Mouse (Mus musculus) urinary bladder, postnatal 4 days (tissue): ENCODE results near the gene Fat4.

Source experiments
- DNase-seq, 2 experiments: peaks; one replicate each; pipeline ENCODE4 v3.0.0; 2021 to 2022; ENCODE audit warnings: low spot score in 2 of 2

Fat4 gene

GRCm38 (mm10) chr3:38907676-38908425 lies 21.1 kb downstream of the Fat4 start:
- no peak for DNase-seq

- no peak for DNase-seq
Measured at GRCm38 (mm10) chr3:38908426-38909111, 21.8 kb downstream of the Fat4 start.

- no peak for DNase-seq
Measured at GRCm38 (mm10) chr3:38912768-38913487, 26.2 kb downstream of the Fat4 start.

- no peak for DNase-seq
Measured at GRCm38 (mm10) chr3:38913488-38914105, 26.9 kb downstream of the Fat4 start.

GRCm38 (mm10) chr3:38918926-38919325 lies 32.2 kb downstream of the Fat4 start:
- no peak for DNase-seq

DNA sequence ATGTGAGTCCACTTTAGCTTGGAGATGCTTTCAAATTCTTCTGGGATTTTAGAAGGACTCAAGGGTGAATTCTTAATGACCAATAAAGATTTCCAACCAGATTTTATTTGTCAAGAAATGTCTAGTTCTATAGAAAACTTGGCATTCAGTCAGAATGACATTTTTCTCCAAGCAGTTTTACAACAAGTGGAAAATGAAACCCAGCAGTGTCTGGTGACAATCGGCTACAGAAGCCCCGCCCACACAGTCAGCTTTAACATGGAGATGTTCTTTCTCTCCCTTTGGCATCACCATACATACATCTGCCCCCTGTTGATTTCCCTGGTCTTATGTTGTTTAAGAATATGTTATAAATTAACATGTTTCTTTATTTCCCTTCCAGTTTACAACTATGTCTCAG lies 34.3 kb downstream of the Fat4 start:
- no peak for DNase-seq

DNA sequence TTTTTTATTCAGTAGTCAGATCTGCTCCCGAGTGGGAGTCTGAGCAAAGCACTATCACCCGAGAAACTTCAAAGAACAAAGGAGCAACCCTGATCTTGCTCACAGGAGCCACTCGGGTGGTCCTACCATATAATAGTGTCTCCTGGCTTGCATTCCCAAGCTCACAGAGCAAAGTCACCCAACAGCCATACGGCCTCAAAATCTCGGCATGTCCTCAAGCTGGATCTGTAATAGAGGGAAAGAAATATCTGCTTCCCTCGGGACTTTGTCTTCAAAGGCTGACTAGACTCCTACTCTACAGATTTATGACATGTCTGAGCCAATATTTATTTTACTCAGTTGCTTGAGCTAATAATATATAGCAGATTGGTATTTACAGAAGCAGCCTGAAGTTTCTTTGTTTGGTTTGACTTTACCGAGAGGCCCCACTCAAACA lies 36.5 kb downstream of the Fat4 start:
- DNase-seq: no peak

DNA sequence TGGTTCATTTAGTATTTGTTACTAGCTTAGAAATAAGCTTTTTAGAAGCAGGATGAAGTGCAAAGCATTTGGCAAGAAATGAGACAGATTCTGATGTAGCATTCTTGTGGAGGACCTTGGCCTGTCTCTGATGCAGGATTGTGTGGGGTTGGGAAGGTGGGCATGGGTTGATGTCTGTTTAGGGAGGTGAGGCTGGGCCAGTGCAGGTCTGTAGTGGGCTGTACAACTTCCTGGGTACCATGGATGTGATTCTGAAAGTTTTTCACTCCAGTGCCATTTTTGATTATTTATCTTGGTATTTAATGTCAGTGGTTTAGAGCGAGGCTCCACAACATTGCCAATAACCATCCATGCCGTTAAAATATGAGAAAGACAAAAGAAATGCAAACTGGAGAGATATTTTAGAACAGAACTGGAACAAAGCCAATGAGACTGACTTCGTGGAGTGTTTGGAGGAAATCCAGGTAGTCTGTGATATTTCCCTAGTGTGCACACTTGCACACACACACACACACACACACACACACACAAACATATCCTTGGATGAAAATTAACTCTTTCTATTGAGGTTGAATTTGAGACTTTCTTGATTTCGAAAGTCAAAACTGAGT lies 41.4 kb downstream of the Fat4 start:
- no peak for DNase-seq

GRCm38 (mm10) chr3:38928751-38929150 lies 42.0 kb downstream of the Fat4 start:
- DNase-seq: no peak

DNA sequence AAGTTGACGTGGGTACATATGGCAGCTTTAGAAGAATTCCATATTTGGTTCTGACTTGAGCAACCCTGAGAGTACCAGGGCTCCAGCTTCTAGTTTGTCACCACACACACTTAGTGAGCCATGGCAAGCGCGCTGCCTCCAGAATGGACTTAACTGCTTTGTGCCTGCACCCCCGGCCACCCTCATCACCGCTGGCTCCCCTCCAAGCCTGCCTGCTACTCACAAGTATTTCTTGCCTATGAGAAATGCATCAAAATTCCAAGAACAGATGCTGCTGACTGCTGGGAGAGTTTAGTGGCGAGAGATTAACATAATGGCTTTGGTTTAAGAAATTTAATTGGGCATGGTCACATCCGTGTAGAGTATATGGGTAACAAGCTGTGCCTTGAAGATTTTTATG lies 48.0 kb downstream of the Fat4 start:
- DNase-seq: no peak

DNA sequence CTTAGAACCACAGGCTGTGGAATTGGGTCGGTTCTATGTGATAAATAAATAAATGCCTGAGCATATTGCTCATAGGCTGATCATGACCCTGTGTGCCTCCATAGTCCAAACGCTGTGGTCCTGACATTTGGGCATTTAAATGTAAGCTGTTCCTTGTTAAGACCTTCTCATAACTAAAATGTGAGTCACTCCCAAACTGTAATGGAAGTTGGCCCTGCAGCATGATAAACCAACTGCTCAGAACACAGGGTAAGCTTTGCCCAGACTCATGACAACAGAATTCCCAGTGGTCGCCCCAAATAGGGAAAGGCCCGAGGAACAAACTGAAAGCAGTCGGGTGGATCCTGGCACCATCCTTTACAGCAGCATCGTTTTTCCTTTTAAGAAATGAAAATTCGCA lies 49.7 kb downstream of the Fat4 start:
- no peak for DNase-seq

GRCm38 (mm10) chr3:38937159-38937558 lies 50.4 kb downstream of the Fat4 start:
- no peak for DNase-seq

DNA sequence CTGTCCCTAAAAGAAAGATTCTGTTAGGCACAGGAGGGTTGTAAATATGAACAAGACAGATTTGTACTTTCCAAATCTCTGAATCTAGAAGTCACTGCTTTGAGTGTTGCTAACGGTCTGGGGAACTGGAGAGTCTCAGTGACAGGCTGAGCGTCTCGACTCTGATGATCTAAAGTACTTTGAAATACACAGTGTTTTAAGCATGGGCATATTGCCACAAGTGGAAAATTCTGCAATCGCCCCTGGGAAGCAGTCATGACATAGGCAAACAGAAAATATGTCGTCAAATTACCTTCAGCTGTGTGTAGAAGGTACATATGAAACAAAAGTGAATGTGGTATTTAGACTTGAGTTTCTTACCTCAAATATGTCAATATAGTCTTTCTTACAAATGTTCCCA lies 51.4 kb downstream of the Fat4 start:
- DNase-seq: no peak

- no peak for DNase-seq
Measured at GRCm38 (mm10) chr3:38939573-38939972, 52.8 kb downstream of the Fat4 start.

GRCm38 (mm10) chr3:38940327-38940726 lies 53.6 kb downstream of the Fat4 start:
- DNase-seq: no peak

- DNase-seq: no peak
Measured at GRCm38 (mm10) chr3:38945157-38945556, 58.4 kb downstream of the Fat4 start.

- DNase-seq: no peak
Measured at GRCm38 (mm10) chr3:38947706-38948105, 61.0 kb downstream of the Fat4 start.

DNA sequence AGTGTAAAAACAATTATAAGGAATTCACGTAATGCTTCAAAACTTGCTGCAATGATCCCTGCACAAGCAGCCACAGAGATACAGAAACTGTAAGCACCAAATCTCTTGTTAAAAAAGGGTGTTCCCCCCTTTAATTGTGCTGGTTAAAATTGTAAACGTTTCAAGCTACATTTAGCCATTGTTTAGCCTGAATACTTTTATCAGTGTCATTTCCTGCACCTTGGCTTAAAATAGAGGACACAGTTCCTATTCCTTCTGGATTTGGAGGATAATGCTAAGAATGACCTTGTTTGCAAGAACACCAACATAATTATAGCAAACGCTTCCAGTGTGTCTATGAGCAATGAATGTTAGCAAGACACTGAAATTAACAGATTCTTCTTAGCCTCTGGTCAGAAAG lies 65.9 kb downstream of the Fat4 start:
- no peak for DNase-seq

GRCm38 (mm10) chr3:38954196-38954595 lies 67.5 kb downstream of the Fat4 start:
- no peak for DNase-seq

- no peak for DNase-seq
Measured at GRCm38 (mm10) chr3:38956012-38956648, 69.4 kb downstream of the Fat4 start.

DNA sequence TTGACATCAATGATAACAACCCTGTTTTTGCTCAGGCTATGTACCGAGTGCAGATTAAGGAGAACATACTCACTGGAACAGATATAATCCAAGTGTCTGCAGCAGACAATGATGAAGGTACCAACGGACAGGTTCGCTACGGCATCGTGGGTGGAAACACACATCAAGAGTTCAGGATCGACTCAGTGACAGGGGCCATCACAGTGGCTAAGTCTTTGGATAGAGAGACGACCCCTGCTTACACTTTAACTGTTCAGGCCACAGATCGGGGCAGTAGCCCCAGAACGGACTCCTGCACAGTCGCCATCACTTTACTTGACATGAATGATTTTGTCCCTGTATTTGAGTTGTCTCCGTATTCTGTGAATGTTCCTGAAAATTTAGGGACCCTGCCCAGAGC lies 70.4 kb downstream of the Fat4 start:
- no peak for DNase-seq
